Mouse (Mus musculus) urinary bladder, postnatal 14 days (tissue): ENCODE measurements around the gene Fbxl19.

Source experiments
- DNase-seq: peaks from one replicate; pipeline ENCODE4 v3.0.0; 2021; ENCODE audit warnings: low spot score

The Fbxl19 gene

DNA sequence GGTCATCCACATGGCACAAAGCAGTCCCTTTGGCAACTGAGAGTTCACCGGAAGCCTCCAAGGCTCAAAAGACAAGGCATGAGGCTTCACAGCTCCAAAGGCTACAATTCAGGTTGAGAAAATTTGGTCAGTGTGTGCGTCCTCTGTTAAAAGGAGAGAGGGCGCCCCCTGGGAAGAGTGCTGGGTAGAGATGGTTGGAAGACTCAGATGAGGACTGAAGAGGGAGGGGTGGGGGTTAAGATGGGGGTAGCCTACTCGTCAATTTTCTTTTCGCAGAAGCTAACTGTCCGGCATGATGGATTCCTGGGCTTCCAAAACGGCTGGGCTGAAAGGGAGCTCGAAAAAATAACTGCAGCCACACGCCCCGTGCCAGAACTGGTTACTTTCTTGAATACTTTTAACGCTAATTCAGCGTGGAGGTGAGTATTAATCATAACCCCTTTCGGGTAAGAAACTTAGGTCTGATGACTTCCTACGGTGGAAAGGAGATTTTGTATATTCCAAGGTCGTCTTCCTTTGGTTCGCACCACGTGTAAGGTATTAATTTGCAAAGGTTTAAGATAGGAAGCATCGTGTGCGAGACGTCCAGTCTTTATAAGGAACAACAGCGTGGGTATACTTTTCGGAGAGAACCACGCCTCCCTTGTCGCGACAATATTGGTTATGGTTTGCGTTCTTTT lies at the start of gene Fbxl19:
Gene Fbxl19, plus strand, starts transcription at position 178 of the 680 bp plus-strand sequence.
- DNase-seq, result peak; percentile 82

DNA sequence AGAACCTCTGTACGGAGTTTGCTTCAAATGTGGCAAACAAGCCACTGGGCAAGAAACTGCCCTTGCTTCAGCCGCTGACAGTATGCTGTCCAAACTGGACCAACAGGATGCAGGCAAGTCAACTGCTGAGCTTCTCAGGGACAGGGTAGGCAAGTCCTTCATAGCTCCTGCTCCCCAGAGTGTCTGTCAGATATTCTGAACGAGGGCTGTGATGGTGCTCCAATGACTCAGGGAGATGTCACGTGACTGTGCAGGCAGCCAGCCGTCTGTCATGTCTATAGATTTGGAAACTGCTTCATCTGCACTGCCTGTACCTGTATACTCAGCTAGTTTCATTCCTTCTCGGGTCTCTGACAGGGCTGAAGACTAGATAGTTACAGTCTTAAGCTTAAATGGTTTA lies 45.4 kb upstream of the Fbxl19 start:
- no peak for DNase-seq

DNA sequence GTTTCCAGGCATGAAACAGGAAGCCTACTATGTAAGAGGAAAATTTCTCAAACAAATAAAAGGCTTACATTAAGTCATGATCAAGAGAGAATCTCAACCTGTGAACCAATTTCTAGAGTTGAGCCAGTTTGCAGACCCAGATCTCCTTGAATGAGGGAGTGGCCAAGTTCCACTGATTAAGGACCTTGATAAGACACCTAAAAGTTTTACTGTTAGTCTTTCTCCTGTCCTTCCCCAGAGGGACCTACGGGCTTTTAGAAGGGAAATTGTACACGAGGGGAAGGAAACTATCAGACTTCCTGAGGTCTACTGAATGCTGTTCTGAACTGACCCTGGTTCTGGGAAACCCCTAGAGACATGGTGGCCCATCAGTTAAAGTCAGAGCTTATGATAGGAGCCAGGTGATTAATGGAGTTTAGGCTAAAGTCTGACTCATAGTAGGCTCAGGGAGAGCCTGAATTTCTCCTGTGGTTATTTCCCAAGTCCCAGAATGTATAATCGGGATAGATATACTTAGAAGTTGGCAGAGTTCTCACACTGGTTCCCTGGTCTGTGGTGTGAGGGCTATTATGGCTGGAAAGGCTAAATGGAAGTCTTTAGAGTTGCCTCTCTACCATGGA lies 43.5 kb upstream of the Fbxl19 start:
- DNase-seq, result no peak

DNA sequence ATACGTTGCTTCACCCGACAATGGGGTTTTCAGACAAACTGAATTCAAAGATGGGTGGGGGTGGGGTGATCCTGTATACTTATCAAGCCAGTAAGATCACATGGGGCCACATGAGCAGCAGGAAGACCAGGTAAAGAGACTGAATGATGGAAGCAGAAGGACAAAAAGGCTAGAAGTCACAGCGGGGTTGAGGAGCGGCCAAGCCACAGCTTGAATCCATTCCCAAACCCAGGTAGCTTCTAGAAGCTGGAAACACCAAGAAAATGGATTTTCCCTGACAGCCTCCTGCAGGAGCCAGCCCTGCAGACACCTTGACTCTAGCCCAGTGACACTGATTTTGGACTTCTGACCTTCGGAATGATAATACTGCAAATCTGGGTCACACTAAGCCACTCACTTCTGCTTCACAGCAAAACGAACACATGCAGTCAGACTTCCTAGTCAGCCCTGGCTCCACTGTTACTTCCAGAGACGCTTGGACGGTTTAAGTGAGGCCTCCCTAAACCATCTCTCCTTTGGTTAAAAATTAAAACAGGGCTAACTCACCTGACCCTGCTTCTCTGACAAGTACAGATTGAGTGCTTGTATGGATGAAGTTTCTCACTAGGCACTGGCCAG lies 40.7 kb upstream of the Fbxl19 start:
- DNase-seq, result no peak

DNA sequence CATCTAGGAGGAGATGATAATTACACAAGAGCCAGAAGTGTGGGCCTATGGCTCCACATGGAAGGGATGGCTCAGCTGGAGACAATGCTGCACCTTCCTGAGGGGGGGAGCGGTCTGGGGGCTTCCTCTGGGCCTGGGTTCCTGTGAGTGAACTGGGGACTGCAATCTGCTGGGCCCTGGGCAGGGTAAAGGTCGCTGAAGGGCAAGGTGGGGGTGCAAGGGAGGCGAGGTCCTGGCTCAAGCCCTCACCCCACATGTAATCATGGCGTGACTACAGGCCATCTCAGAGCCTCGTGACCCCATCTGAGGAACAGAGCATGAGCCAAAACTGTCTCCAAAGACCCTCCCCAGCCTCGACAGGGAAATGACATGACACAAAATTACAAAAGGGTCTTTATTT lies 39.7 kb upstream of the Fbxl19 start:
- DNase-seq, result no peak

DNA sequence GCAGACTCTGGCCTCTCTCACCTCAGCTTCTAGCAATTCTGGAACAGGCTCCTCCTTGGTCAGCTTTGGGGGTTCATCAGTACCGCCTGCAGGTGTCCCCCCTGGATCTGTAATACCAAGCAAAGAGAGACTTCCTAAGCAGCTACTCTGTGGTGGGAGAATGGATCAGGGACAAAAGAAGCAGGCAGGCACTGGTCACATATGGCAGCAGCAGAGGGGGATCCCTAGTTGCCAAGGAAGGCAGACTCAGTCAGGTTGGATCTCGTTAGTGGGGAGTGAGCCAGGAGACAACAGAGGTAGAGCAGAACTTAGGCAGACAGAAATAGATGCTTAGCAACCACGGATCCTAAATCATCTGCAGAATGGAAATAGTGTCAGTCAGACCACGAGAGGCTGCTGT lies 38.6 kb upstream of the Fbxl19 start:
- DNase-seq, result no peak

DNA sequence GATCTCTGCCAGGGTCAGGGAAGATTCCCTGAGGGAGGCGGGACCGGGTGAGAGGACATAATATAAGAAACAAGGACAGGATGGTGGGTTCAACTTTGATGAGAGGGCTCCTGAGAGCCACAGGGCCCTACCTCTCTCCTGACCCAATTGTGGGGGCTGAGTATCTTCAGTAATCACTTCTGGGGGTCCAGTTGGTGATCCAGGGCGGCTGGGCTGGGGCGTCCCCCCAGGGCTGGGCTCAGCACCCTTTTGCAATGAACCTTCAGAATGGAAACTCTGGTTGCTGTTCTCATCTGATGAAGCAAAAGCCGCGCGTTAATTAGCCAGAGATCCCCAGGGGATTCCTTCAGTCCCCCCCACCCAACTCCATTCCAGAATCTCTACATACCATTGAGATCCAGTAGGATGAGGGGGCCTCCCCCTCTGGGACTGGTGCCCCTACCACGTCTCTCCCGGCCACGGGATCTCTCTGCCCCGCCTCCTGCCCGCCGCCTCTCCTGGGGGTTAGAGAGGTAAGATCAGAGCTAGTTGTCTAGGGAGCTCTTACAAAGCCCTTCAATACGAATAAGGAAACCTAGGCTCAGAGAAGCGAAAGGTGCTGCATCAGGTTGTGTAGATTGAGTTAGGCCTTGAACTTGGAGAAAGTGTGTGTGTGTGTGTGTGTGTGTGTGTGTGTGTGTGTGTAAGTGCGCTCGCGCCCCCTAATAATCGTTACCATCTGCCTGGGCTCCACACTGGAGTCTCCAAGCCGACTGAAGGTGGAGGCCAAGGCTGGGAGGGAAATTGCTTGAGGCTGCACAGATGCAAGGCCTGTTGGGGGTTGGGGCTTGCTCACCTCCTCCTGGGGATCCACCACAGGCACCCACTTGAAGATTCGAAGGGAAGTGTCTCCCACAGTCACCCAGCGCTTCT lies 37.0 kb upstream of the Fbxl19 start:
- DNase-seq, result no peak

DNA sequence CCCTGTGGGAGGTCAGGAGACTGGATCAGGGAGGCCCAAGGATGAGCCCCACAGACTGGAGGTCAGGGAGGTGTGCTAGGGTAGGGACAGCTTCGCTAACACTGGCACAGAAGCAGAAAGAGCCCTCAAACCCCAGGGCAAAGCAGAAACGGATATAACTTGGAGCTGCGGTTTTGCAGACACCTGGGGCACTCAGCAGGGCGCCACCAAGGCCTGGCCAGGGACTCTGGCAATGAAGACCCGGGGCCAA lies 36.5 kb upstream of the Fbxl19 start:
- DNase-seq, result no peak

DNA sequence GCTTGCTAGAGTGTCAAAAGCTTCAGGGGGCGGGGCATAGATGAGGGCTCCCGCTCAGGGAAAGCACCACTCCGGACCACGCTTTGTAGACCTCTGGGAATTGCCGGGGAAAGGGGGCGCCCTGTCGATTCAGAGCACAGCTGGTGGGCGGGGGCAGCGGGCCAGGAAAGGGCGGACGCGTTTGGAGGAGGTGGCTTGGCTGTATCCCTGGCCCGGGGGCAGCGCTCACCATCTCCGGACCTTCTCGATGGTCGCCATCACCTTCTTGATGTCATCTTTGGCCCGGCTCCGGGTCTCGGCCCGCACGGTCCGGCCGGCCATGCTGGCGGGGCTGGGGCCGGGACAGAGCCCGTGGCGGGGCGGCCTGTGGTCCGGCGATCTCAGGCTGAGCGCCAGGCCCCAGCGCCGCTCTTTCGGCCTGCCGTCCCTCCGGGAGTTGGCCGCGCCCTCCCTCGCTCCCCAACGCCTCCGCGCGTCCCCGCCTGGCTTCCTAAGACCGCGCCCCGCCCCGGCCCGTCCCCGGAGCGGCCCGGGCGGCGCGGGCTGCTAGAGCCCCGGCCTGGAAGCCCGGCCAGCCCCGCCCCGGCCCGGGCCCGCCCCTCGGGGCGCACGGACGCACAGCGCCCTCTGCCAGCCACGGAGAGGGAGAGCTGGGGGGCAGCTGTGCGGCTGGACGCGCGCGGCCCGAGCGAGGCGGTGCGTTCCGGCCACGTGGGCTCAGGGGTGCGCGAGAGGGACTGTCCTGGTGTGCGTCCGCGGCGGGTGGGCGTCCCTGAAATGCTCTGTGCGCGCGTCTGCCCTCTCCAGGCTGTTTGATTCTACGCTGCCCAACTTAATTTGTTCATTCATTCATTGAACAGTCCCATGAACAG lies 35.9 kb upstream of the Fbxl19 start, which contains the start of gene Bcl7c:
Gene Bcl7c, minus strand, starts transcription at position 727 of the 872 bp plus-strand sequence.
- DNase-seq, result peak; percentile 86

DNA sequence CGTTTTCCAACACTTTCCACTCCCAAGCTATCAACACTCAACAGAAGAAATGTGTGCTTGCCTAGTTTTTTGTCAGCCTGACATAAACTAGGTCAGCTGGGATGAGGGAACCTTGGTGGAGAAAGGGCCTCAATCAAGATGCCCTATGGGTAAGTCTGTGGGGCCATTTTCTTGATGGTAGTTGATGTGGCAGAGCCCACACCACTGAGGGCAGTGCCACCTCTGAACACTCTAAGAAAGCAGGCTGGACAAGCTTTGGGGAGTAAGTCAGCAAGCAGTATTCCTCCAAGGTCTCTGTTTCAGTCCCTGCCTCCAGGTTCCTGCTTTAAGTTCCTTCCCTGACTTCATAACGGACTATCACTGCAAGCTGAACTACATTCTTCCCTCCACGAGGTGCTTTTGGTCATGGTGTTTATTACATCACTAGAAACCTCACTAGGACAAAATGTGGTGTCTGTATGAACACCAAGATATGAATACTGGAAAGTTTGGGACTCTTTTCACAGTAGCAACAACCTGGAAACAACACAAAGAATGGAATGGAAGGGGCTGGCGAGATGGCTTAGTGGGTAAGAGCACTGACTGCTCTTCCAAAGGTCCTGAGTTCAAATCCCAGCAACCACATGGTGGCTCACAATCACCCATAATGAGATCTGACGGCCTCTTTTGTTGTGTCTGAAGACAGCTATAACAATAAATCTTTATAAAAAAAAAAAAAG lies 34.9 kb upstream of the Fbxl19 start:
- no peak for DNase-seq

DNA sequence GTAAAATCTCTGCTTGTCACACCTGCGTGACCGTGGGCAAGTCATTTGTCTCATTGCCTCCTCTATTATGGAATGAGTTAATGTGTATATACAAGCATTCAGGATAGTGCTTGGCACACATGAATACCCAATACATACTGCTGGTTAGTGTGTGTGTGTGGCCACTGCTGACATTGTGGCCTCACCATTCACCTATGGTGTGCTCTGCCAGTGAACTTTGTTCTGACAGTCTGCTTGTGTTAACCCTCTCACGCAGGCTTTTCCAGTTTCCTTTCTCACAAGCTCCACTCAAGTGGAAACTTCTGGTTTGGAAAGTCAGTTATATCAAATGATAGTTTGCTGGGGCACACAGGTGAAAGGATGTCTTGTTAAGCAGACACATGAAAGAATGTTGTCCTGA lies 33.3 kb upstream of the Fbxl19 start:
- no peak for DNase-seq

DNA sequence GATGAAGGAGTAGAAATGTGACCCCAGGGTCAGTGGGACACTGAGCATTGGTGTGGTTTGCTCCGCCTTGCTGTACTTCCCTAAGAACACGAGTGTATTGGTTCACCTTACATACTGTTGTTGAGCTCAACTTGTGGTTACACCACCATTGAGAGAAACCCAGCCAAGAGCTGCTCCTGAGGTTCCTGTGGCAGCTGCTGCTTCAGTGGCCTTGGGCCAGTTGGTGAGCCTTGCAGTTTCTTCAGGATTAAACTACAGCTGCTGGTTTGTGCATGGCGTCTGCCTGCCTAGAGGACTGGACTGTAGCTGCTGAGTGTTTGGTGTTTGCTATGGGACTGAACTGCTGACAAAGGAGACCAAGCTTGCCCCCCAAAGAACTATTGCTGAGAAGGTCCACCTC lies 32.9 kb upstream of the Fbxl19 start:
- DNase-seq, result no peak

DNA sequence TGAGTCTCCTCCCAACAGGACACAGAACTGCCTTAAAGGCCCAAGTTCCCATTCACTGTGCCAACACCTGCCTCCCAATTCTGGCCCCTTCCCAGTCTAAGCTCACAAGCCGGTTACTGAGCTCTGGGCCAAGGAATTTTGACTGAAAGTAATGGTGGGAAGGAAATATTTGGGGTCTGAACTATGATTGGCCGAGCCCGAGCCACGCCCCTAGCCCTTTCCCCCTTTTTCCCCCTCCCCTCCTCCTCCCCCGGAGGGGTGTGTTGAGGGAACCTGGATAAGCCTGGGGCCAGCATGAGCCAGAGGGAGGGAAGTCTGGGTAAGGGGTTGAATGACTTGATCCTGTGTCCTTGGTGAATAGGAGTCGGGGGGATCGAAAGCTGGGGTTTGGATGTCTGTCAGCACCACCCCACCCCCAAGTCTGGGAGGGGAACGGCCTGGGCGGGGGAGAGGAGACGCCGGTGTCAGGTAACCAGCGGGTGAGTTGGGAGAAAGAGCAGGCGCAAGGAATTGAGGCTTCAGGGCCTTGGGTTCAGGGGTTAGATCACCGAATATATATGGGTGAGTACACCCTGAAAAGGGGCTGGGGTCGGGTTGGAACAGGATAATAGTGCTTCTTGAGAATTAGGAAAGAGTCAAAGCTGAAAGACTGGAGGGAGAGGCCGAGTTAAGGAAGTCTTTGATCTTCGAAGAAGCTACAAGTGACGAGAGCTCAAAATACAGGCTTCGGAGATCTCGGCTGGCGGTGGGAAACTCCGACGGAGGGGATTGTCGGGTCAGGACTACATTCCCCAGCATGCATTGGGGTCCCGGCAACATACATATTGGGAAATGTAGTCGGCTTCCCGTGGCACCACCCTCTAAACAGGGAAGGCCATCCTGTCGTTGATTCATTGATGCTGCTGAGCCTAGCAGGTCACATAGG lies 31.6 kb upstream of the Fbxl19 start, which contains the start of gene Ctf1:
Gene Ctf1, plus strand, starts transcription at position 276 of the 925 bp plus-strand sequence.
- DNase-seq, result peak; percentile 81

DNA sequence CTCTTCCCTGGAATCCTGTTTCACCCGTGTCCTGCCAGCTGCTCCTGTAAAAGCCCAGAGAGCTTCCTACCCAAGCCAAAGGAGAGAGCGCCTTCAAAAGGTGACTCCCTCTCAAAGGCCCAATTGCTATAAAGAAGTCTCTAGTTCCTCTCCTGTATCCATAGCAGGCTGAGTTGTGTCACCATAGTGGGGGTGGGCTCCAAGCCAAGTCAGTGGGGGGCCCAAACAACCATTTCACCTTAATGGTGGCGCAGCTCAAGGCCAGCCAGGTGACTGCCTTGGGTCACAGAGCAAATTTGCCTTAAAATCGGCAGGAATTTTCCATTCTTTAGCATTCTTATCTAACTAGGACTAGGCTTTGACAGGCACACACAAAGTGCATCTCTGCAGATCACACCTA lies 29.5 kb upstream of the Fbxl19 start:
- no peak for DNase-seq

DNA sequence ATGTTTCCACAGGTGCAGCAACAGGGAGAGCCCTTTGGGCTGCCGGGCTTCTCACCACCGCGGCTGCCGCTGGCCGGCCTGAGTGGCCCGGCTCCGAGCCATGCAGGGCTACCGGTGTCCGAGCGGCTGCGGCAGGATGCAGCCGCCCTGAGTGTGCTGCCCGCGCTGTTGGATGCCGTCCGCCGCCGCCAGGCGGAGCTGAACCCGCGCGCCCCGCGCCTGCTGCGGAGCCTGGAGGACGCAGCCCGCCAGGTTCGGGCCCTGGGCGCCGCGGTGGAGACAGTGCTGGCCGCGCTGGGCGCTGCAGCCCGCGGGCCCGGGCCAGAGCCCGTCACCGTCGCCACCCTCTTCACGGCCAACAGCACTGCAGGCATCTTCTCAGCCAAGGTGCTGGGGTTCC lies 27.4 kb upstream of the Fbxl19 start:
- peak; percentile 77 for DNase-seq

DNA sequence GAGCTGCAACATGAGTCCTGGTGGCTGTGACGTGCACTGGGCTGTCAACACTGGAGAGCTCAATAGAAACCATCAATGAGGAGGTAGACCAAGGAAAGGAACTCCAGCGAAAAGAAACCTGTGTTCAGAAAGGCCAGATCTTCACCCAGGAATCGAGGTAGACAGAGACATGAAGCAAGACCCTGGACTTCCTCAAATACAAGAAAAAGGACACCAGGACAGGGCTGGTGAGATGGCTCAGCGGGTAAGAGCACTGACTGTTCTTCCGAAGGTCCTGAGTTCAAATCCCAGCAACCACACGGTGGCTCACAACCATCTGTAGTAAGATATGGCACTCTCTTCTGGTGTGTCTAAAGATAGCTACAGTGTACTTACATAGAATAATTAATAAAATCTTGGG lies 26.0 kb upstream of the Fbxl19 start:
- DNase-seq, result no peak

DNA sequence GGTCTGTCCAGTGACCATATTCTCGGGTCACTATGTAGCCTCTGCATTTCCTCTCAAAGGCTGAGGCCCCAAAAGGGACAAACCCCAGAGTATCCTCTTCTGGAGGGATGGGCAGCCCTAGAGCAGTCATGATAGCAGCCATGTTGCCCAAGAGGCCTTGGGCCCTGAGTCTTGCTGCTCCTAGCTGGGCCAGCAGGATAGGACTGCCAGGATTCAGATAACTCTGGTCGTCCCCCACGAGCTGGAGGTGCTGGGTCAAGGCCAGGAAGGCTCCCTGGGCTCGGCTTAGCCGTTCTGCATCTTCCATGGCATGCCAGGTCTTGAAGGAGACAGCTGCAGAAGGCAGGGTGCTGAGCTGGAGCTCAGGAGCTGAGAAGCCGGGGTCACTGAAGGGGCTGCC lies 25.1 kb upstream of the Fbxl19 start:
- no peak for DNase-seq

DNA sequence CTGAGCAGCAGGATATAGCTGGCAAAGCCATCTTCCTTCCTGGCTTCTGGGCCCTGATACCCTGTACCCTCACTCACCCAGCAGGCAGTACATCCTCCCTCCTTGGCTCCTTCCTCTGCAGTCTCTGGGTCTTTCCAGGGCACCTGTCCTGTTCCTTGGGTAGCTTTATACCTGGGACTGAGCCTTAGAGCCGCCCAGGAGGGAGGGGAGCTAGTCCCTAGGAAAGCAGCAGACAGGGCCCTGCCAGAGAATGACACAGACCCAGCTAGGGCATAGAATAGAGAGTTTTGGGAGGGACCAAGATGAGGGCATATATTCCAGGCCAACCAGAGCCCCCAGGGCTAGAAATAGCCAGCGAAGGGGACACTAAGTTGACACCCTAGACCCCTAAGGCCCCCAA lies 18.9 kb upstream of the Fbxl19 start:
- DNase-seq, result no peak

DNA sequence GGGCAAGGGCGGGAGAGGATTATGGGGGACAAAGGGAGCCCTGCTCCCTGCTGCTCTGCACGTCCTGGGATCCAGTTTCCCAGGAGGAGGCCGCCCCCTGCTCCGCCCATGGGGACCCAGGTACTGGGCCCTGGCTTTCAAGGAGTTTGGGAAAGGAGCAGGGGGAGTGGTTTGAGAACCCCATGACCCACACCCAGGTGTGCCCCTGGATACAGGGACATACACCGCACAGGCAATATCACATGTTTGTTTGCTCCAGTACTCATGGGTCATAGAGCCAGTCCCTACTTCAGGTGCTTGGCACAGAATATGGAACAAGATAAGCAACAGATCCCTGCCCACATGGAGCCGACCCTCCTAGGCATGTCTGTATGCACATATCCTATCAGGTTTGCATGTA lies 18.4 kb upstream of the Fbxl19 start:
- no peak for DNase-seq

DNA sequence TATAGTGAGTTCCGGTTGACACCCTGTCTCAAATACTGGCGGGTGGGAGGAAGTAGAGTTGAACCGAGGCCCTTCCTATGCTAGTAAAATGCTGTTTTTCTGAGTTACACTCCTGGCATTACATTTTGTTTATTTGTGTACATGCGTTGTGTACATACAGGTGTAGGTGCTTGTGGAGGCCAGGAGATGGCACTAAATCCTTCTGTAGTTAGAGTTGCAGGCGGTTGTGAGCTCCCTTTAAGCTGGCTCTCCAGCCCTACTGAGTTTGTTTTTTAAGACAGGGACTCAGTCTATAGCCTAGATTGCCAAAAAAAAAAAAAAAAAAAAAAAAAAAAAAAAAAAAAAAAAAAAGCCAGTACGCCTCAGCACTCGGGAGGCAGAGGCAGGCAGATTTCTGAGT lies 16.4 kb upstream of the Fbxl19 start:
- no peak for DNase-seq
